Mouse (Mus musculus) midbrain, postnatal 0 days (tissue): ENCODE data around the gene Vps4a. TPM values are rescaled to one million over a fixed set of nuclear protein-coding genes. Genes with fewer than 3 reads are reported as not detected.
A peak's percentile ranks its signal among the peaks of the same experiment; 100 is the strongest.

ENCODE experiments used
- ATAC-seq: fragments of 200-750 bp; cut with Nextera tagmentation; 2 replicates; pipeline ENCODE4 v1.8.0; 2017; ENCODE audit warnings: moderate number of reproducible peaks, mild to moderate bottlenecking, moderate TSS enrichment, moderate library complexity; ENCODE audit not compliant: low FRiP score
- DNase-seq: peaks from one replicate; pipeline ENCODE4 v3.0.0-alpha.2; 2015; ENCODE audit warnings: low spot score
- H3K27ac ChIP-seq: fragments of 300-500 bp; sonication (generic); 2 replicates; pipeline ENCODE4 v1.5.1; 2014; ENCODE audit warnings: low read depth, mild to moderate bottlenecking, low read length, mixed read lengths
- H3K27me3 ChIP-seq: fragments of 300-500 bp; sonication (generic); 2 replicates; pipeline ENCODE4 v1.6.1; 2014; ENCODE audit warnings: low read length, control low read depth, mixed read lengths; ENCODE audit not compliant: insufficient read depth
- H3K36me3 ChIP-seq: fragments of 300-500 bp; sonication (generic); 2 replicates; pipeline ENCODE4 v1.6.1; 2014; ENCODE audit warnings: low read length, control low read depth, mixed read lengths; ENCODE audit not compliant: insufficient read depth
- H3K4me1 ChIP-seq: fragments of 300-500 bp; sonication (generic); 2 replicates; pipeline ENCODE4 v1.6.1; 2014; ENCODE audit warnings: mild to moderate bottlenecking, control low read depth, antibody characterized with exemption, low read length, mixed read lengths; ENCODE audit not compliant: insufficient read depth
- H3K4me2 ChIP-seq: fragments of 300-500 bp; sonication (generic); 2 replicates; pipeline ENCODE4 v1.6.1; 2014; ENCODE audit warnings: low read depth, mild to moderate bottlenecking, low read length, mixed read lengths; ENCODE audit not compliant: poor library complexity, severe bottlenecking
- H3K4me3 ChIP-seq: fragments of 300-500 bp; sonication (generic); 2 replicates; pipeline ENCODE4 v1.5.1; 2014; ENCODE audit warnings: low read depth, mild to moderate bottlenecking, low read length, moderate library complexity
- H3K9ac ChIP-seq: fragments of 300-500 bp; sonication (generic); replicated peaks from 2 replicates; pipeline ENCODE4 v1.6.1; 2014; ENCODE audit warnings: mild to moderate bottlenecking, low read length, moderate library complexity, mixed read lengths; ENCODE audit not compliant: poor library complexity, severe bottlenecking
- H3K9me3 ChIP-seq: fragments of 300-500 bp; sonication (generic); 2 replicates; pipeline ENCODE4 v1.6.1; 2016; ENCODE audit warnings: low read length, control low read depth
- CTCF ChIP-seq: IDR thresholded peaks from 2 replicates; pipeline ENCODE4 v1.5.1; 2016; ENCODE audit warnings: antibody characterized with exemption, mild to moderate bottlenecking
- WGBS: fragments of 180-500 bp; shearing (Covaris S2); extraction: QIAGEN DNeasy Blood & Tissue Kit; methylation state at CpG from one replicate; pipeline ENCODE4 v1.1.7; 2014; 5-methylcytosine and 5-hydroxymethylcytosine counted together
- polyA plus RNA-seq: library from polyadenylated mRNA; unstranded; fragments of >200 nt; fragmentation: Nextera tagmentation; extraction: Ambion mirVana; gene quantifications from 2 replicates; pipeline ENCODE4 v1.2.1, GENCODE M21; 2015
- total RNA-seq: library from RNA; depleted of rRNA; stranded (reverse); fragments of >200 nt; gene quantifications from 2 replicates; pipeline ENCODE4 v1.2.3, GENCODE M21; 2014

Vps4a gene
- total and polyA plus RNA-seq, 2 experiments from 2014 or later, result 111 to 166 TPM

- H3K27ac ChIP-seq, result no peak overlapping the region
- no peak for TF ChIP-seq CTCF
Measured at GRCm38 (mm10) chr8:106997416-106997815, 33.6 kb upstream of the Vps4a start.

GRCm38 (mm10) chr8:106999068-106999467 lies 32.0 kb upstream of the Vps4a start:
- ATAC-seq, result no peak
- no peak for DNase-seq
- Histone ChIP-seq H3K4me2 (no peak overlapping the region), H3K27me3 (no peaks in the 10 kb centered on the region), H3K4me1 (no peaks in the 10 kb centered on the region), H3K9me3 (no peaks in the 10 kb centered on the region), H3K9ac (no peak overlapping the region), H3K4me3 (no peak overlapping the region), H3K36me3 (peaks cover 6% of the 10 kb centered on the region; the same call in 1 of the 2 replicates), H3K27ac (no peak overlapping the region)
- 89% methylated on average over 1 of the region's 1 CpGs for WGBS
- no peak for TF ChIP-seq CTCF

More at GRCm38 (mm10) chr8:106997416-106997815, 33.6 kb upstream of the Vps4a start:
- no peaks in the 10 kb centered on the region for H3K27me3 ChIP-seq
- no peaks in the 10 kb centered on the region for H3K4me1 ChIP-seq
- no peak for ATAC-seq
- DNase-seq, result no peak
- 88% methylated on average over 4 of the region's 4 CpGs for WGBS
- no peak overlapping the region for H3K4me2 ChIP-seq
- H3K9ac ChIP-seq, result no peak overlapping the region
- H3K4me3 ChIP-seq, result no peak overlapping the region
- H3K36me3 ChIP-seq, result peaks cover 6% of the 10 kb centered on the region; the same call in 1 of the 2 replicates
- H3K9me3 ChIP-seq, result no peaks in the 10 kb centered on the region

DNA sequence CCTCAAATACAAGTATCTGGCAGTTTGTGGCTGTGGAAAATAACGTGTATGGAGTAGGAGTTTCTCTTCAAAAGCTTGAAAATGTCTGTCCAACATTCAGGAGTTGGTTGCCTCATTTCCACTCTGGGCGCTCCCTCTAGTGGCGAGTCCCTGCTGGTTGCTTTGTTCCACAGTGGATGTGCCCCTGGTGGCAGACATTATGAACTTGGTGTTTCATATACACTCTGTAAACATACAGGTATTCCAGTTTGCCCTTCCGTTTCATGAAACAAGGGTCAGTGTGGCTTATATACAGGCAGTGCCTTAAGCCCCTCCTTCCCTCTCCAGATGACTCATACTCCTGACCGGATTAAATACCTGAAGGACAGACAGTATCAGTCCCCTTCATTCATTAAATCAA lies 28.5 kb upstream of the Vps4a start:
- TF ChIP-seq CTCF, result peak; percentile 100
- Histone ChIP-seq H3K27ac (no peak overlapping the region), H3K4me1 (no peaks in the 10 kb centered on the region), H3K27me3 (no peaks in the 10 kb centered on the region), H3K4me2 (no peak overlapping the region), H3K9me3 (no peaks in the 10 kb centered on the region), H3K36me3 (peaks cover 2% of the 10 kb centered on the region; the same call in 1 of the 2 replicates), H3K9ac (no peak overlapping the region), H3K4me3 (no peak overlapping the region)
- WGBS, result 36% methylated on average over 5 of the region's 5 CpGs
- DNase-seq (peak; percentile 92), ATAC-seq (peak; percentile 65)

DNA sequence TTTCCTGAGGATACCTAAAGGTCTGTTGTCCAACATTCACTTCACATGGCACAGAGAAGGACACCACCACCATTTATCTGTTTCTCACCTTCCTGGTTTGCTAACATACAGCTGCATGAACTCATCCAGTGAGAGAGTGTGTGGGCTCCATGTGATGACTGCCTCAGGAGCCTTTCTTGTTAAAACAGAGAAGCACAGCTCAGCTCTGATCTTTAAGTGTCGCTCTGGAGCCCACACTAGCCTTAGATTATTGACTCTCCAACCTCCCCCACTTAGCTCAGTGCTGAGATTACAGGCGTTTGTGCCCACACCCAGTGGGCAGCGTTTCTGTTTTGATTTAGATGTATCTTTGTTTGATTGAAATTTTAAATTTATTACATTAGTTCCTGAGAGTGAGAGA lies 23.2 kb upstream of the Vps4a start:
- H3K4me1 ChIP-seq, result no peaks in the 10 kb centered on the region

GRCm38 (mm10) chr8:107012666-107013065 lies 18.4 kb upstream of the Vps4a start:
- Histone ChIP-seq H3K9me3 (no peaks in the 10 kb centered on the region), H3K4me2 (no peak overlapping the region), H3K4me3 (no peak overlapping the region), H3K4me1 (no peaks in the 10 kb centered on the region), H3K27me3 (no peaks in the 10 kb centered on the region), H3K36me3 (no peaks in the 10 kb centered on the region; the same call in 1 of the 2 replicates), H3K9ac (no peak overlapping the region), H3K27ac (no peak overlapping the region)
- TF ChIP-seq CTCF, result no peak
- DNase-seq (no peak), ATAC-seq (no peak)
- 81% methylated on average over 2 of the region's 2 CpGs for WGBS

More for the DNA sequence above, 23.2 kb upstream of the Vps4a start:
- H3K9ac ChIP-seq, result no peak overlapping the region
- H3K4me3 ChIP-seq, result no peak overlapping the region
- DNase-seq, result no peak
- H3K4me2 ChIP-seq, result no peak overlapping the region
- no peaks in the 10 kb centered on the region for H3K27me3 ChIP-seq
- H3K27ac ChIP-seq, result no peak overlapping the region
- no peak for TF ChIP-seq CTCF
- no peaks in the 10 kb centered on the region; the same call in 1 of the 2 replicates for H3K36me3 ChIP-seq
- 95% methylated on average over 3 of the region's 3 CpGs for WGBS
- no peak for ATAC-seq
- no peaks in the 10 kb centered on the region for H3K9me3 ChIP-seq

GRCm38 (mm10) chr8:107014915-107015314 lies 16.1 kb upstream of the Vps4a start:
- H3K4me3 ChIP-seq, result no peak overlapping the region
- no peaks in the 10 kb centered on the region for H3K4me1 ChIP-seq
- H3K36me3 ChIP-seq, result no peaks in the 10 kb centered on the region; the same call in 1 of the 2 replicates
- no peaks in the 10 kb centered on the region for H3K27me3 ChIP-seq
- DNase-seq, result no peak
- H3K4me2 ChIP-seq, result no peak overlapping the region
- no peak overlapping the region for H3K27ac ChIP-seq
- no peak for ATAC-seq
- no peak for TF ChIP-seq CTCF
- H3K9ac ChIP-seq, result no peak overlapping the region
- no peaks in the 10 kb centered on the region for H3K9me3 ChIP-seq
- WGBS, result 96% methylated on average over 1 of the region's 1 CpGs
